Mouse (Mus musculus): ENCODE measurements around the gene Gm8279.
"Not testable (repeated sequence)": the region's sequence is repeated elsewhere in the genome, so short reads cannot be mapped to it uniquely, and the experiment has no call there.

Gm8279 gene

DNA sequence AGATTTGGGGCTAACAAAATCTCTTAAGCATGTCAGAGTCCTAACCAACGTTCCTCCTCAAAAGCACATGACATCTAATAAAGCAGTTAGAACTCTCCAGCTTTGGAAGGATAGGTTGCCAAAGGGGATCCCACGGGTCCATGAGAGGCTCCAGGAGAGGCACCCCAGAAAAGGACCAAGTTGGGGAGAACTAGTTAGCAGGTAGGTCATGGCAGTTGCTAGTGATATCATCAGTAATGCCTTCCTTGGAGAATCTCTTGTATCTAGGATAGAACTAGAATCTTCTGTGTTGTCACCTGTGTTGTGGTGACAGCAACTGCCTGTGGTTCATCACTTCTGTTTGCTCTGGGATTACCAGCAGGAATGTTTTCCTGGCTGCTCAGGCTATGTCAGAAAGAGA, at the start of gene Gm8279:
Gm8279 (plus strand) TSS at position 301 of the 400 bp plus-strand sequence.
- not testable (repeated sequence) for DNase-seq (ENCODE audit: low read depth, low spot score)

- not testable (repeated sequence) for DNase-seq (ENCODE audit: low read depth, low spot score)
Observed at GRCm38 (mm10) chr14:5164235-5164634, 32.9 kb downstream of the Gm8279 start, which contains the start of gene Gm3317. TSS of gene Gm3317 (plus strand) at chr14:5164535.

GRCm38 (mm10) chr14:5185493-5185892, 54.2 kb downstream of the Gm8279 start, which contains the start of gene Gm8271:
TSS of gene Gm8271 (plus strand) at chr14:5185793.
- not testable (repeated sequence) for DNase-seq (ENCODE audit: low read depth, low spot score)

Measured in embryo, embryonic 11.5 days (tissue).